Mouse (Mus musculus) natural killer cell, adult 2 months (primary cell): ENCODE measurements around the gene Krt24.

ENCODE experiments used
- DNase-seq, 2 experiments: peaks; one replicate each; pipeline ENCODE4 v3.0.0; 2022; ENCODE audit warnings: low spot score in 2 of 2

Krt24 gene

DNA sequence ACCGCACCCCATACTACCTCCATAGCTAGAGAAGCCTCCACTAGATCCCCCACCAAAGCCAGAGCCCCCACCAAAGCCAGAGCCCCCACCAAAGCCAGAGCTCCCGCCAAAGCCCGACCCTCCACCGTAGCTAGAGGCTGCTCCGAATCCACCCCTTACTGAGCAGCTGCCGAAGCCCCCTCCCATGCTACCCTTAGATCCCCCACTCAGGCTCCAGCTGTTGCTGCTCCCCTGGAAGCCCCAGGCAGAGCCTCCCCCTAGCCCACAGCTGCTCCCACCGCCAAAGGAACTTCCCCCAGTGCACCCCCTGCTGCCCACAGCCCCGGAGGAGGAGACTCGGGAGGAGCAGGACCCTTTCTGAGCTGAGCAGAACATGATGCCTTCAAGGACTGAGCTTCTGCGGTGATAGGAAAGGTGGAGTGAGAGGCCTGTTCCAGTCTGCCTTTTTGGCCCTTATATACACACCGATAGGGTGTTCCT is at the start of gene Krt24:
TSS of gene Krt24 (minus strand) at position 430 of the 480 bp plus-strand sequence.
- DNase-seq, result no peak

- DNase-seq, result no peak
These were observed 48.4 kb upstream of the Krt24 start for GRCm38 (mm10) chr11:99333426-99333825.

DNA sequence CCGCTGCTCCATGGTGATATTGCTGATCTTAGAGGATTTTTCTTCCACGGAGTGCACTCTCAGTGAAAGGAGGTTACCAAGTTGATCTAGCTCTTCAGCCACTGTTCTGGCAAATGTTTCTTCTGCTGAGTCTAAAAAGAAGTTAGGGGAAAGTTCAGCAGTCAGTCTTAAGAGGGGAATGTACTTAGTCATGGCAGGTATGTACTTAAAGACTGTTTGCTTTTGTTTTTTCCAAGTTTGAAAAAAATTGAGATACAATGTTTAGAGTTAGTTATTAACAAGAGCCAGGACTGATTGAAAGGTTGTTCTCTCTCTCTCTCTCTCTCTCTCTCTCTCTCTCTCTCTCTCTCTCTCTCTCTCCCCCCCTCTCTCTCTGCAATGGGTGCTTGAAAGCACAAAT is 44.6 kb upstream of the Krt24 start:
- DNase-seq, result no peak

DNA sequence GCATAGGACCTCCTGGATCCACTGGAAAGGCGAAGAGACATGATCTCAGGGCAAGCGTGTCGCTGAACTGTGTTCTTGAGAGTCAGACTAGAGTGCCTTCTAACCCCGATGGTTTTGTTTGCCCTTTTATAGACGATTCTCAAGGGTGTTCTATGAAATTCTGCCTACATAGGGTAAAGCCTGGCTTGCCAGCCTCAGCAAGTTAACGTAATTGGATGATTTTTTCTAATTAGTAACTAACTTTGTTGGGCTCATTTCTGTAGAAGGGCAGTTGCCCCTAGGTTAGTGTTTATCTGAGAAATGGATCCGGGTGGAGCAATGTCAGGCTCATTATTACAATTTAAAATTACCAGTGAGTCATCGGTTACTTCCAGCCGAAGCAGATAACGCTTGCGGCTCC is 37.8 kb upstream of the Krt24 start, which contains the start of gene Krt25:
TSS of gene Krt25 (minus strand) at position 101 of the 400 bp plus-strand sequence.
- no peak for DNase-seq

DNA sequence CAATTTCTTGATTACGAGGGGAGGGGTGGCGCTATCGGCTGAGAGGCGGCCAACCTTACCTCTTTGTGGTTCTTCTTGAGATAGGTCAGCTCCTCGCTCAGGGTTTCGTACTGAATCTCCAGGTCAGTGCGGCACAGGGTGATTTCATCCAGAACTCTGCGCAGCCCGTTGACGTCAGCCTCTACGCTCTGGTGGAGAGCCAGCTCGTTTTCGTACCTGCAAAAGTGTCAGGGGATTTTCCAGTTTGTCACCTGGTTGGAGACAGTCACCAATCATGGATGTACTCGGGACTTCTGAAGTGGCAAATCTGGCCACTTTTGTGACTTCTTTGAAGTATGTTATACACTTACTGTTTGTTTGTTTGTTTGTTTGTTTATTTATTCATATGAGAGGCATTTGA is 36.0 kb upstream of the Krt24 start:
- no peak for DNase-seq

GRCm38 (mm10) chr11:99319127-99319526 is 34.1 kb upstream of the Krt24 start:
- DNase-seq, result no peak

DNA sequence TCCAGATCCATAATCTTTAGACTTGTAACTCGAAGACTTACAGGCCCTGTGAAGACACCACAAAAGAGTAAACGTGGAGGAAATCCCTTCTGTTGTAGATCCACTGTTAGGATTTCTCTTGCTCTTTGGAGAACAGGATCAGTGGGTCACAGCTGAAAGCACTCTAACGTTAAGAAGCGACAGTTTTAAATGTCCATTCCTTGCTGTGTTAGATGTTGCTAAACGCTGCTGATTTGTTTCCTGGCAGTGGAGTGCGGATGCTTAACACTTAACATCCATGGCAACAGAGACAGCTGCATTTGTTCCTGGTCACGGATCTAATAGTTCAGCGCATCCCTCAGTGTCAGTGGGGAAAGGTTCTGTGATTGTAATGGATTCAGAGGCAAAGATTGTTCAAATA is 31.5 kb upstream of the Krt24 start:
- no peak for DNase-seq

DNA sequence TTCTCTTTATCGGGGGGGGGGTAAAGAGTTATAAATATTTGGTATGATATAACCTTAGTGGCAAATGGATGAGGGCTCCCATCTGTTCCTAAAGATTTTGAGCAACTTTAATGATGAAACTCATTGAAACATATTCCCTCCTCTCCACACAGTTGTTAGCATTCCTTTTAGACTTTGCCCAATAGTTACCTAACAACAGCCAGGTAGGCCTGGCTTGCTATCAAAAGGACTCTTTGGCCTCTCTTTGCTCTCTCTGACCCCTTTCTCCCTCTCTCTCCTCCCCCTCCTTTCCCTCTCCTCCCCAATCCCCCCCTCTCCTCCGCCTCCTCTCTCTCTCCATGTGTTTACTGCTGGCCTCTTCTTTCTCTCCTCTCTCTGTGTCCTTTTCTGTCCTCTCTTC is 29.5 kb upstream of the Krt24 start:
- DNase-seq, result no peak

DNA sequence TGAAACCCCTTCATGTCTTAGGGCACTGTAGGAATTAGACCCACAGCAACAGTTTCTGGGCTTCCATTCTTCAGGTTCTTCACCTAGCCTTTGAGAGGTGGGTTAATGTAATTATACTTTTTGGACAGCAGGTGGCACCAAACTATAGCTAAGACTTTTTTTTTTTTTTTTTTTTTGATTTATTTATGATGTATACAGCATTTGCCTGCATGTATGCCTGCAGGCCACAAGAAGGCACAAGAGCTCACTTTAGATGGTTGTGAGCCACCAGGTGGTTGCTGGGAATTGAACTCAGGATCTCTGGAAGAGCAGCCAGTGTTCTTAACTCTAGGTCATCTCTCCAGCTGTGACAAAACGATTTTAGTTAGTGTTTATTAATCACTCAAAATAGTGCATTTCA is 25.8 kb upstream of the Krt24 start:
- DNase-seq, result peak; percentile 9 to 15

GRCm38 (mm10) chr11:99307579-99307978 is 22.5 kb upstream of the Krt24 start:
- DNase-seq, result peak; percentile 30 to 69

DNA sequence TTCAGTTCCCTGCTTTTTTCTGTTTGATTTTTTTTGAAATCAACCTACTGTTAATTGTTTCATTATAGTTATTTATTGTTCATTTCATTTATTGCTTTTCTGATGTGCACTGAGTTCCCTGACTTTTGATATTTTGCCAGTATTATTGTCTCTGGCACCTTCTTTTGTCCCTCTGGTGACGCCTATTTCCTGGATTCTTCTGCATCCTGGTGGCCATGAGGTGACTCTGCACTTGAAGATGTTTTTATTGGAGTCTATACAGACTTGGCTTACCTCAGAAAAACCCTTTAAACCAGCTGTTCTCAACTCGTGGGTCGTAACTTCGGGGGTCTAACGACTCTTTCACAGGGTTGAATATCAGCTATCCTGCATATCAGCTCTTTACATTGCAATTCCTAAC is 10.0 kb upstream of the Krt24 start:
- DNase-seq, result no peak

GRCm38 (mm10) chr11:99292846-99293245 is 7.8 kb upstream of the Krt24 start:
- DNase-seq, result peak in 1 of 2 experiments; percentile 44

DNA sequence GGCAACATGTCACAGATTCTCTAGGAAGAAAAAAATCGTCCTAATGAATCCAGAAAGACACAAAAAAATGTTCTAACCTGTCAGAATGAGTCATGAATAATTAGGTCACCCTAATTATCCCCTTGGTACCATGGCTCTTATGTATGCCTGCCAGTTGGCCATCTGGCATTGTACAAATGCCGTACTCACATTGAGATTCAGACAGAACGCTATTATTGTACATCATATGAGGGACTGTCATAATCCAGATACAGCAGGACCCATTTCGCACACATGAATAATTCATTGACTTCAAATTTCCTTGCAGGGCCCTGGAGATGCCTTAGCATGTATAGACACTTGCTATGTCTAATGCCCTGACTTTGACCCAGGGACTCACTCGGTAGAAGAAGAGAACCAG is 1.1 kb downstream of the Krt24 start:
- DNase-seq, result no peak

DNA sequence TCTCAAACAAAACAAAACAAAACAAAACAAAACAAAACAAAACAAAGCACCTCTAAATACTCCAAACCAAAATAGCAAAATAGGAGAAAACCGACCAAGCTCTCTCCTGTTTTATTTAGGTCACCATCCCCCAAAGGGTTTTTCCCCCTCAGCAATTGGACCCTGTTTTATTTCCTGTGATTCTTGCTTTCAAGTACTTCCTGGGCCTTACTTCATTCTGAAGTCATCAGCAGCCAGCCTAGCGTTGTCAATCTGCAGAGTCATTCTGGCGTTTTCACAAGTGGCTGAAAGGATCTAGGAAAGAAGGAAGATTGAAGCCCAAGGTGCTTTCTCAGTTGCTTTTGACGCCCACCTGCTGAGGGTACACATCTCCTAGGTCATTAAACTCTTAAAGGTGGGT is 1.7 kb downstream of the Krt24 start:
- DNase-seq, result no peak

DNA sequence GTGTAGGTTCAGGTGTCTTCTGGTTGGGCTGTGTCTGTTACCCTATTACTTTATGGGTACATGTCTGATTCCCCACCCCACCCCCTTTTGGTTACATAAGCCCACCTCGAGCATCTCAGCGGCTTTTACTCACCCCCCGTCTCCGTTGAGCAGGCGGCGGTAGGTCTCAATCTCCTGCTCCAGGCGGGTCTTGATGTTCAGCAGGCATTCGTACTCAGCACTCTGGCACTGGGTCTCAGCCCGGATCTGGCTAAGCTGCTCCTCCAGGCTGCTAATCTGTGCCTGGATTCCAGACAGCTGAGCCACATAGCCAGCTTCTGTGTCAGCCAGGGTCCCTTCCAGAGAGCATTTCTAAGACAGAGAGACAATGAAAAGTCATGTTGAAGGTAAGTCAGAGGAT is 3.9 kb downstream of the Krt24 start:
- DNase-seq, result no peak

GRCm38 (mm10) chr11:99279986-99280385 is 5.1 kb downstream of the Krt24 start:
- DNase-seq, result no peak

DNA sequence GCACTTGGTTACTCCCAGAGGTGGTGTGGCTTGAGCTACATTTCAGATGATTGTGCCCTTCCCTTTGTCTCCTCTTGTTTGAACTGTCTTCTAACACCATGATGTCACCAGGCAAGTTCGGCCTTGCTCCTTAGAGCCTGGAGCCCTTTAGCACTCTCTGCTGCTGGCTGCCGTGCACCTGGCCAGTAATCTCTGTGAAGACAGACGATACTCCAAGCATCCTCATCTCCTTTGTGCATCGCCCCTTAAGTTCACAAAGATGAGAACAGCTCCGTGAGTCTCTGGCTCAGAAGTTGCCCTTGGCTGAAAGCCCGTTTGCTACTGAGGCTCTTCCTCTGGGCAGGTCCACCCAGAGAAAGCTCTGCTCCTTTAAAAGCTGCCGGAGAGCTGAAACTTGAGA is 8.3 kb downstream of the Krt24 start:
- no peak for DNase-seq

- no peak for DNase-seq
These were observed 9.4 kb downstream of the Krt24 start for GRCm38 (mm10) chr11:99275624-99276023.

- no peak for DNase-seq
These were observed 12.3 kb downstream of the Krt24 start for GRCm38 (mm10) chr11:99272721-99273120.

DNA sequence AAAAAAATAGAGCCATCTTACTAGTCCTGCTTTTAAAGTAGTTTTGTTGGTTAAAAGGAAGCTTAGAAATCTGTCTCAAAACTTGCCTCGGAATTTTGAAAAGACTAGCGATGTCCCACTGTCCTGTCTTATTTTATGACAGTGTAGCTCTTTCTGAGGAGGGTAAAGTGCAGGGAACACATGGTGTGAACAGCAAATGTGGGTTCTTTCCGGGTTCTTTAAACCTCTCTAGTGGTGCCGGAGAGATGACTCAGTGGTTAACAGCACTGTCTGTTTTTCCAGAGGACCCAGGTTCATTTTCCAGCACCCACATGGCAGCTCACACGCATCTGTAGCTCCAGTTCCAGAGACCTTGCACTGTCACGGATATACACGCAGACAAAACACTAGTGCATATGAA is 15.9 kb downstream of the Krt24 start:
- DNase-seq, result no peak

GRCm38 (mm10) chr11:99265796-99266195 is 19.3 kb downstream of the Krt24 start:
- no peak for DNase-seq

- DNase-seq, result no peak
These were observed 19.8 kb downstream of the Krt24 start for GRCm38 (mm10) chr11:99265220-99265619.

DNA sequence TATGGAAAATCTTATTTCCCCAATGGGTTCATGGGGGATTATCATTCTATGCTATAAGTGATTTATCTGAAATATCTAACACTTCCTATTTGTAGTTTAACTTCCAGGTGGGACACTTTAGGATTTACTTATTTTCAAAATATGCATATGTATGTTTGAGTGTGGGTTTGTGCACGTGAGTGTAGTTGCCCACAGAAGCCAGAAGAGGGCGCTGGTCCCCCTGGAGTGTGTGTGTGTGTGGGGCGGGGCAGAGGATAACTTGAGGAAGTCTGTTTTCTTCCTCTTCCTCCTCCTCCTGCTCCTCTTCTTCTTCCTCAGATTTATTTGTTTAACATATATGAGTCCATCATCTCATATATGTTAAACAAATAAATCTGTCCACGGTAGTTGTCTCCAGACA is 28.8 kb downstream of the Krt24 start:
- DNase-seq, result no peak

- DNase-seq, result no peak
These were observed 29.7 kb downstream of the Krt24 start for GRCm38 (mm10) chr11:99255316-99255715.

DNA sequence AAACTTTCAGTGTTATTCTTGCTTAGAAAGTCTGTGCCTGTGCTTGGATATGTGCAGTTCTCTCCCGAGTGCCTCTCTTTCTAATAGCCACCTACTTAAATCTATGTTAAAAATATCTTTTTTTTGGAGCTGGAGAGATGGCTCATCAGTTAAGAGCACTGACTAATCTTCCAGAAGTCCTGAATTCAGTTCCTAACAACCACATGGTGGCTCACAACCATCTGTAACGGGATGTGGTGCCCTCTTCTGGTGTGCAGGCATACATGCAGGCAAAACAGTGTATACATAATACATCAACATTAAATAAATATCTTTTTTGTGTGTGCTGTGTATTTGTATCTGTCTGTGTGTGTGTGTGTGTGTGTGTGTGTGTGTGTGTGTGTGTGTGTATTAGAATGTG is 31.2 kb downstream of the Krt24 start:
- DNase-seq, result no peak
